Mouse (Mus musculus) C2C12 (cell line): ENCODE data around the gene Gm17720. TPM values are rescaled to one million over a fixed set of nuclear protein-coding genes. Genes with fewer than 3 reads are reported as not detected.

Experiments
- H3K27me3 ChIP-seq: one replicate; pipeline ENCODE4 v1.6.1; 2011; ENCODE audit not compliant: control insufficient read depth, insufficient read depth, insufficient read length
- H3K36me3 ChIP-seq: one replicate; pipeline ENCODE4 v1.6.1; 2011; ENCODE audit not compliant: control insufficient read depth, insufficient read depth
- H3K4me3 ChIP-seq: one replicate; pipeline ENCODE4 v1.5.1; 2011; ENCODE audit warnings: mild to moderate bottlenecking, control low read depth; ENCODE audit not compliant: poor library complexity, insufficient read depth, severe bottlenecking
- H3K79me2 ChIP-seq: one replicate; pipeline ENCODE4 v1.6.1; 2011; ENCODE audit not compliant: control insufficient read depth, insufficient read depth
- H3K79me3 ChIP-seq: one replicate; pipeline ENCODE4 v1.6.1; 2011; ENCODE audit warnings: low read depth, control low read depth
- H3ac ChIP-seq: one replicate; pipeline ENCODE3; 2011; ENCODE audit warnings: low read depth; ENCODE audit not compliant: control insufficient read depth, insufficient read length
- CEBPB ChIP-seq: IDR thresholded peaks from one replicate; pipeline ENCODE4 v1.6.1; 2011; ENCODE audit warnings: low read depth, mild to moderate bottlenecking, control low read depth, moderate library complexity
- CTCF ChIP-seq: IDR thresholded peaks from one replicate; pipeline ENCODE4 v1.5.1; 2011; ENCODE audit not compliant: control insufficient read depth, insufficient read depth, insufficient read length
- FOSL1 ChIP-seq: IDR thresholded peaks from one replicate; pipeline ENCODE4 v1.8.0; 2011; ENCODE audit warnings: mild to moderate bottlenecking, low read length; ENCODE audit not compliant: poor library complexity, insufficient read depth, severe bottlenecking
- MAX ChIP-seq: IDR thresholded peaks from one replicate; pipeline ENCODE4 v1.6.1; 2011; ENCODE audit warnings: mild to moderate bottlenecking, control low read depth
- MYOD1 ChIP-seq: IDR thresholded peaks from one replicate; pipeline ENCODE4 v1.6.1; 2011; ENCODE audit warnings: low read depth; ENCODE audit not compliant: control insufficient read depth, insufficient read length
- MYOG ChIP-seq: IDR thresholded peaks from one replicate; pipeline ENCODE4 v1.6.1; 2011; ENCODE audit not compliant: control insufficient read depth, insufficient read length; ENCODE audit errors: extremely low read depth
- USF1 ChIP-seq: IDR thresholded peaks from one replicate; pipeline ENCODE4 v1.6.1; 2011; ENCODE audit warnings: low read depth, mild to moderate bottlenecking, control low read depth, moderate library complexity
- polyA plus RNA-seq: library from polyadenylated mRNA; unstranded; fragments of >200 nt; fragmentation: generic; extraction: Trizol; gene quantifications from one replicate; pipeline ENCODE4 v1.2.1, GENCODE M21; 2012; ENCODE audit warnings: missing spikeins

The Gm17720 gene
- polyA plus RNA-seq, 1 experiment = not detected

GRCm38 (mm10) chr8:110079282-110080221 lies 23.0 kb downstream of the Gm17720 start, which contains the start of gene Zfp612:
Gene Zfp612, plus strand, starts transcription at chr8:110079746.
- peaks cover 11% of the 10 kb centered on the region for H3K27me3 ChIP-seq
- H3K79me2 ChIP-seq = no peaks in the 10 kb centered on the region
- TF ChIP-seq USF1 = no peak
- TF ChIP-seq FOSL1 = no peak
- no peak for TF ChIP-seq MYOD1
- no peak for TF ChIP-seq CEBPB
- no peak for TF ChIP-seq MAX
- no peaks in the 10 kb centered on the region for H3K79me3 ChIP-seq
- no peak within 1 kb of the TSS for H3ac ChIP-seq
- H3K4me3 ChIP-seq = no peak within 1 kb of the TSS
- H3K36me3 ChIP-seq = no peaks in the 10 kb centered on the region

GRCm38 (mm10) chr8:110074496-110074895 lies 28.1 kb downstream of the Gm17720 start:
- Histone ChIP-seq H3K79me3 (no peaks in the 10 kb centered on the region), H3K27me3 (peaks cover 5% of the 10 kb centered on the region), H3K36me3 (no peaks in the 10 kb centered on the region), H3K4me3 (no peak overlapping the region), H3K79me2 (no peaks in the 10 kb centered on the region), H3ac (no peak overlapping the region)
- TF ChIP-seq MAX = no peak
- TF ChIP-seq CTCF = no peak
- no peak for TF ChIP-seq MYOG
- no peak for TF ChIP-seq USF1
- TF ChIP-seq FOSL1 = no peak
- no peak for TF ChIP-seq CEBPB
- TF ChIP-seq MYOD1 = no peak

- TF ChIP-seq MAX (no peak), CEBPB (no peak), USF1 (no peak), FOSL1 (no peak), CTCF (peak; percentile 81), MYOG (no peak), MYOD1 (no peak)
- no peaks in the 10 kb centered on the region for H3K36me3 ChIP-seq
- H3K4me3 ChIP-seq = no peak overlapping the region
- H3K79me2 ChIP-seq = no peaks in the 10 kb centered on the region
- H3K79me3 ChIP-seq = no peaks in the 10 kb centered on the region
- H3K27me3 ChIP-seq = peaks cover 3% of the 10 kb centered on the region
- no peak overlapping the region for H3ac ChIP-seq
Observed at GRCm38 (mm10) chr8:110071600-110071999, 31.0 kb downstream of the Gm17720 start.

- TF ChIP-seq CEBPB = no peak
- no peak for TF ChIP-seq CTCF
- no peak for TF ChIP-seq MAX
- no peak for TF ChIP-seq USF1
Observed at GRCm38 (mm10) chr8:110069706-110070105, 32.8 kb downstream of the Gm17720 start.

GRCm38 (mm10) chr8:110065676-110066075 lies 36.9 kb downstream of the Gm17720 start:
- no peak overlapping the region for H3K4me3 ChIP-seq
- H3K79me3 ChIP-seq = no peaks in the 10 kb centered on the region
- H3ac ChIP-seq = no peak overlapping the region
- no peaks in the 10 kb centered on the region for H3K27me3 ChIP-seq
- TF ChIP-seq MAX = no peak
- no peak for TF ChIP-seq FOSL1
- no peak for TF ChIP-seq MYOD1
- no peak for TF ChIP-seq MYOG
- TF ChIP-seq CTCF = no peak
- no peak for TF ChIP-seq USF1
- no peak for TF ChIP-seq CEBPB
- H3K36me3 ChIP-seq = no peaks in the 10 kb centered on the region
- no peaks in the 10 kb centered on the region for H3K79me2 ChIP-seq

More at GRCm38 (mm10) chr8:110069706-110070105, 32.8 kb downstream of the Gm17720 start:
- H3ac ChIP-seq = no peak overlapping the region
- peaks cover 3% of the 10 kb centered on the region for H3K27me3 ChIP-seq
- no peaks in the 10 kb centered on the region for H3K36me3 ChIP-seq
- H3K79me3 ChIP-seq = no peaks in the 10 kb centered on the region
- H3K4me3 ChIP-seq = no peak overlapping the region
- no peaks in the 10 kb centered on the region for H3K79me2 ChIP-seq

GRCm38 (mm10) chr8:110064606-110065365 lies 37.8 kb downstream of the Gm17720 start:
- Histone ChIP-seq H3K27me3 (no peaks in the 10 kb centered on the region), H3K4me3 (no peak overlapping the region), H3K79me2 (no peaks in the 10 kb centered on the region), H3K79me3 (no peaks in the 10 kb centered on the region), H3ac (no peak overlapping the region), H3K36me3 (no peaks in the 10 kb centered on the region)
- no peak for TF ChIP-seq USF1
- no peak for TF ChIP-seq MYOD1
- no peak for TF ChIP-seq FOSL1
- no peak for TF ChIP-seq MAX
- TF ChIP-seq MYOG = no peak
- no peak for TF ChIP-seq CTCF
- TF ChIP-seq CEBPB = no peak
